Mouse (Mus musculus): ENCODE measurements around the gene Myf5.

The Myf5 gene

GRCm38 (mm10) chr10:107436967-107437366 lies 49.0 kb downstream of the Myf5 start:
- in situ Hi-C loops (cut with MseI, MboI): no loop called here

Measured in mouse trophoblast stem cell (cell line).